Mouse (Mus musculus) liver, embryonic 16.5 days (tissue): ENCODE data around the gene Oprl1. TPM values are rescaled to one million over a fixed set of nuclear protein-coding genes. Genes with fewer than 3 reads are reported as not detected.

Source experiments
- ATAC-seq: fragments of 200-750 bp; cut with Nextera tagmentation; 2 replicates; pipeline ENCODE4 v1.8.0; 2017; ENCODE audit warnings: low read depth, mild to moderate bottlenecking, moderate number of reproducible peaks, moderate library complexity
- H3K27ac ChIP-seq: fragments of 300-500 bp; sonication (generic); 2 replicates; pipeline ENCODE4 v1.5.1; 2014; ENCODE audit warnings: mild to moderate bottlenecking, low read length
- H3K27me3 ChIP-seq: fragments of 300-500 bp; sonication (generic); 2 replicates; pipeline ENCODE4 v1.6.1; 2014; ENCODE audit warnings: low read depth, low read length, mixed read lengths; ENCODE audit not compliant: control insufficient read depth, insufficient read depth
- H3K36me3 ChIP-seq: fragments of 300-500 bp; sonication (generic); 2 replicates; pipeline ENCODE4 v1.6.1; 2014; ENCODE audit warnings: mild to moderate bottlenecking; ENCODE audit not compliant: control insufficient read depth, insufficient read depth
- H3K4me1 ChIP-seq: fragments of 300-500 bp; sonication (generic); 2 replicates; pipeline ENCODE4 v1.6.1; 2014; ENCODE audit warnings: low read depth, low read length, mixed read lengths; ENCODE audit not compliant: control insufficient read depth
- H3K4me2 ChIP-seq: fragments of 300-500 bp; sonication (generic); 2 replicates; pipeline ENCODE4 v1.6.1; 2014; ENCODE audit warnings: low read depth, low read length, mixed read lengths
- H3K4me3 ChIP-seq: fragments of 300-500 bp; sonication (generic); 2 replicates; pipeline ENCODE4 v1.5.1; 2014; ENCODE audit warnings: low read depth, mild to moderate bottlenecking, low read length
- H3K9ac ChIP-seq: fragments of 300-500 bp; sonication (generic); 2 replicates; pipeline ENCODE4 v1.6.1; 2014; ENCODE audit warnings: low read depth, low read length
- H3K9me3 ChIP-seq: fragments of 300-500 bp; sonication (generic); replicated peaks from 2 replicates; pipeline ENCODE4 v1.6.1; 2016; ENCODE audit warnings: low read length; ENCODE audit not compliant: control insufficient read depth
- WGBS: fragments of 180-500 bp; shearing (Covaris S2); extraction: QIAGEN DNeasy Blood & Tissue Kit; methylation state at CpG from one replicate; pipeline ENCODE4 v1.1.7; 2014; ENCODE audit not compliant: insufficient replicate concordance; 5-methylcytosine and 5-hydroxymethylcytosine counted together
- polyA plus RNA-seq: library from polyadenylated mRNA; unstranded; fragments of >200 nt; fragmentation: Nextera tagmentation; extraction: Ambion mirVana; gene quantifications from 2 replicates; pipeline ENCODE4 v1.2.1, GENCODE M21; 2015

Gene Oprl1
- polyA plus RNA-seq, result 0.07 and 0.11 TPM in 2 replicates

DNA sequence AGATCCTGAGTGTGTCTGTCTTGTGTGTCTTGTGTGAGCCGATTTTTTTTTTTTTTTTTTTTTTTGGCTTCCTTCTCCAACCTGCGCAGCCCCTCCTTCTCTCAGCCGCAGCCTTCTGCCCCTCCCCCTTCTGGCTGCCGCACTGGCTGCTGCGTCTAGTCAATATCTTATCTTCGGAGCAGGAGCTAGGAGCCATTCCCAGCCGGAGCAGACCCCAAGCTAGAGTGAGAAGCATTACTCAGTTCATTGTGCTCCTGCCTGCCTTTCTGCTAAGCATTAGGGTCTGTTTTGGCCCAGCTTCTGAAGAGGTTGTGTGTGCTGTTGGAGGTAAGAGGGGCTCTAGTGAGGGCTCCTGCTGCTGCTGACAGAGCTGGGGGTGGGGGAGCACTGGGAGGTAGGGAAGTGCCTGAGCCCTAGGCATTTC, at the start of gene Oprl1:
Gene Oprl1, plus strand, starts transcription at position 114 of the 424 bp plus-strand sequence.
- no peak for ATAC-seq
- Histone ChIP-seq H3K27me3 (no peaks in the 10 kb centered on the region), H3K36me3 (no peaks in the 10 kb centered on the region), H3K4me1 (no peaks in the 10 kb centered on the region), H3K9ac (no peak within 1 kb of the TSS), H3K4me3 (no peak within 1 kb of the TSS), H3K9me3 (no peaks in the 10 kb centered on the region), H3K27ac (no peak within 1 kb of the TSS), H3K4me2 (no peak within 1 kb of the TSS)
- 2% methylated on average over 7 of the region's 7 CpGs for WGBS

DNA sequence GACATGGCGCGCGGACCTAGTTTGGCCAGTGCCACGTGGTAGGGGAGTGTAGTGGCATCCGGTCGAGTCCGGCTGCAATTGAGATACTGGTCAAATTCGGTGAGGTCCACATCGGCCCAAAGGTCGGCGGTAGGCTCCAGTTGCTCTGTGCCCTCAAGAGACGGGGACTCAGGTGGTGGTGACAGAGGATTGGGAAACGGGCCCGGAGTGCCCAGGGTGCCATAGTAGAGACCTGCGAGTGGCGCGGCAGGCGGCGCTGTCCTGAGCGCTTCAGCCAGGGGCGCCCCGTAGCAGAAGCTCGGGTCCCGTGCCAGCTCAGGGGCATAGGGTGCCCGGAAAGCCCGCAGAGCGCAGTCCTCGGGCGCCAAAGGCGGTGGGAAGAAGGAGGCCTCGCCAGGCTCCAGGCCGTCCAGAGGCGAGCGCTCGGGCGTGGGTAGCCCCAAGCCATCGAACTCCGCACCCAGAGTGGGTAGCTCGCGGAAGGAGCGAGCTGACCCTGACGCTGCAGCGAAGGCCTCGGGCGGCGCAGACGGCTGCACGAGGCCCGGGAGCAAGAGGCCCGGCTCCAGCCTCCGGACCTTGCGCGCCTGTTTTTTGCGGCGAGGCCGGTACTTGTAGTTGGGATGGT, 44.4 kb upstream of the Oprl1 start:
- Histone ChIP-seq H3K4me2 (0 out of 2 replicates have a peak overlapping the region, but pooled peaks have one; percentile 10), H3K27me3 (peaks cover 58% of the 10 kb centered on the region), H3K27ac (no peak overlapping the region), H3K4me3 (peak overlapping the region; percentile 45), H3K9ac (no peak overlapping the region), H3K36me3 (no peaks in the 10 kb centered on the region), H3K4me1 (no peaks in the 10 kb centered on the region; the same call in none of the 2 replicates), H3K9me3 (no peaks in the 10 kb centered on the region)
- no peak for ATAC-seq
- 6% methylated on average over 56 of the region's 56 CpGs for WGBS

DNA sequence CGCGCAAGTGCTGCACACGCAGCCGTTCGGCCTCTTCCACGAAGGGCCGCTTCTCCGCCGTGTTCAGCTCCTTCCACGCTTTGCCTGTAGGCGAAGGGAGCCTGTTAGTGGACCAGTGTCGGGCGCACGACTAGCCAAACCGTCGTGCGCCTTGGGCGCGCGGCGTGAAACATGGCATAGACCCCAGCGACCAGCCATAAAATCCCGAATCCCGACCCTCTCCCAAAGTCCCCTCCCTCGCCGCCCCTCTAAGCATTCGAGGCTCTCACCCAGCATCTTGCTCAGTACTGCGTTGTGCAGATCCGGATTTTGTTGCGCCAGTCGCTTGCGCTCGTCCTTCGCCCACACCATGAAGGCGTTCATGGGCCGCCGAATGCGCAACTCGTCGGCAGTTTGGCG, 43.9 kb upstream of the Oprl1 start:
- Histone ChIP-seq H3K36me3 (no peaks in the 10 kb centered on the region), H3K9me3 (no peaks in the 10 kb centered on the region), H3K4me3 (peak overlapping the region; percentile 45), H3K27ac (no peak overlapping the region), H3K27me3 (peaks cover 58% of the 10 kb centered on the region), H3K4me2 (peak overlapping the region; percentile 39), H3K4me1 (peaks cover 3% of the 10 kb centered on the region), H3K9ac (no peak overlapping the region)
- 1% methylated on average over 41 of the region's 41 CpGs for WGBS
- no peak for ATAC-seq

DNA sequence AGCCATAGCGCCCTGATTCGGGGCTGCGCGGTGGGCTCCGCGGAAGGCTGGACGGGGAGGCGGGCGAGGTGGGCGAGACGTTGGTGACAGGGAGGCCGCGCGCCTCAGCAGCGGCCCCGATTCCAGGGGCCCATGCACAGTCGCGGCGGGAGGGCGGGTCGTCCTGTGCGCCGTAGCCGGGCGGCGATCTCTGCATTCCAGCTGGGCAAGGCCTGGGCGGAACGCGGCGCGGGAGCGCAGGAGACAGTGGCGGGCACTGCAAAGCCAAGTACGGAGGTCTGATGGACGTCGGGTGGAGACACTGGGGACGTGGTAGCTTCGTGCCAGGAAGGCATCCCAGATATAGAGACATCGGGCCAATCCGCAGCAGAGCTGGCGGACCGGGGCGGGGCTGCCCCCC, 43.5 kb upstream of the Oprl1 start, which contains the start of gene Sox18:
Gene Sox18, minus strand, starts transcription at position 315 of the 400 bp plus-strand sequence.
- peaks cover 58% of the 10 kb centered on the region for H3K27me3 ChIP-seq
- peaks cover 3% of the 10 kb centered on the region for H3K4me1 ChIP-seq
- H3K36me3 ChIP-seq, result no peaks in the 10 kb centered on the region
- WGBS, result 1% methylated on average over 40 of the region's 43 CpGs
- ATAC-seq, result peak; percentile 30; the same call in 1 of the 2 replicates
- peak within 1 kb of the TSS; percentile 39 for H3K4me2 ChIP-seq
- H3K27ac ChIP-seq, result no peak within 1 kb of the TSS
- H3K4me3 ChIP-seq, result peak within 1 kb of the TSS; percentile 45
- no peak within 1 kb of the TSS for H3K9ac ChIP-seq
- no peaks in the 10 kb centered on the region for H3K9me3 ChIP-seq

DNA sequence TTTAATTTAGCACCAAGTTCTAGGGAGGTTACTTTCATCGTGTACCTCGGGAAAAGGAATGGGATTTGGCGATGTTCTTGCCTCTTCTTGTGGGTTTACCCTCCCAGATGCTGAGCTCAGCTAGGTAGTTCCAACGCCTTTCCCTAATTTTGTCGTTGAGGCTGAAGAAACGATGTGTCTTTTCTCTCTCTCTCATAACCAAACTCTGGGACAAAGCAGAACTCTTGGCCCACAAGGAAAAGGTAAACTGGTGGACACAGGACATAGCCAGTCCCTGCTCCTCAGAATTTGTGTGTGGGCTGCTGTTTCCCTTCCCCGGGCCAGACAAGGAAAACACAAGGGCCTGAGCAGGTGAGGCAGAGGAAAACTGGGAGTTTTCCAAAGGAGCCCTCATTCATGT, 42.8 kb upstream of the Oprl1 start:
- WGBS, result 25% methylated on average over 7 of the region's 7 CpGs
- Histone ChIP-seq H3K9ac (no peak overlapping the region), H3K9me3 (no peaks in the 10 kb centered on the region), H3K4me2 (no peak overlapping the region), H3K27ac (no peak overlapping the region), H3K4me1 (peaks cover 3% of the 10 kb centered on the region), H3K36me3 (no peaks in the 10 kb centered on the region), H3K27me3 (peaks cover 58% of the 10 kb centered on the region), H3K4me3 (no peak overlapping the region)
- ATAC-seq, result no peak

DNA sequence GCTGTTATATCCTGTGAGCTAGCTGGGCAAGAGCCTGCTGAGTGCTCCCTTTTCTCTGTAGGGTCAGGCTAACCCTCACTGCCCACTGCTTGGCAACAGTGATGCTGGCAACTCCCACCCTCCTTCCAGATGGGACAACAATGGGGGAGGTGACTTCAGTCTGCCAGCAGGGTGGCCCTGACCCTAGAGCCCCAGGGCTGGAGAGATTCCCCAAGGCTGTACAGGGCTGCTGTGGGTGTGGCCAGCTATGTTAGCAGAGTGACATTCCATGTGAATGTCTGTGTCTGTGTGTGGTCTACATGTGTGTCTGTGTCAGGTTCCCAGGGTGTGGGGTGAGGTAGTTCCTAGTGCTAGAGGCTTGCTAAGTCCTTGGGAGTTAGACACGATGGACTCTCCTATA, 41.3 kb upstream of the Oprl1 start:
- Histone ChIP-seq H3K4me3 (no peak overlapping the region), H3K4me2 (no peak overlapping the region), H3K4me1 (peaks cover 3% of the 10 kb centered on the region), H3K9me3 (no peaks in the 10 kb centered on the region), H3K36me3 (no peaks in the 10 kb centered on the region), H3K27ac (no peak overlapping the region), H3K9ac (no peak overlapping the region), H3K27me3 (peaks cover 58% of the 10 kb centered on the region)
- ATAC-seq, result no peak
- WGBS, result 48% methylated on average over 1 of the region's 1 CpGs

DNA sequence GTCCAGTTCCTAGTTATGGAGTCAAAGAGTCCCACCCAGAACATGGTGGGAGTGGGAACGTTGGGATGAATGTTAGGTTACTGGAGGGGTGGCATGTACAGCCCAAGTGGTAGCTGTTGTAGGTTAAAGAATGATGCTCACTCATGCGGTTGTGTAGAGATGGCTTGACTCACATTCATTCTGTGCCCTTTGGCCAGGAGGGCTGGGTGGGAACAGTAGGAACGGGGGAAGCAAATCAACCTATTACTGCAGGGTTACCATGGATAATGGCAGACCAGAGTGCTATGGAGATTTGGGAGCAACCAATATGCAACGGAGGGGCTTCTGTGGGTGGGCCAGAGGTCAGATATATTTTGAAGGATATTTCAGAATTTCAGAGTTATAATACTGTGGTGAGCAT, 39.9 kb upstream of the Oprl1 start:
- Histone ChIP-seq H3K9ac (no peak overlapping the region), H3K4me3 (no peak overlapping the region), H3K4me2 (no peak overlapping the region), H3K4me1 (peaks cover 3% of the 10 kb centered on the region), H3K9me3 (no peaks in the 10 kb centered on the region), H3K36me3 (no peaks in the 10 kb centered on the region), H3K27ac (no peak overlapping the region), H3K27me3 (peaks cover 46% of the 10 kb centered on the region)
- WGBS, result 62% methylated on average over 4 of the region's 4 CpGs
- ATAC-seq, result no peak

DNA sequence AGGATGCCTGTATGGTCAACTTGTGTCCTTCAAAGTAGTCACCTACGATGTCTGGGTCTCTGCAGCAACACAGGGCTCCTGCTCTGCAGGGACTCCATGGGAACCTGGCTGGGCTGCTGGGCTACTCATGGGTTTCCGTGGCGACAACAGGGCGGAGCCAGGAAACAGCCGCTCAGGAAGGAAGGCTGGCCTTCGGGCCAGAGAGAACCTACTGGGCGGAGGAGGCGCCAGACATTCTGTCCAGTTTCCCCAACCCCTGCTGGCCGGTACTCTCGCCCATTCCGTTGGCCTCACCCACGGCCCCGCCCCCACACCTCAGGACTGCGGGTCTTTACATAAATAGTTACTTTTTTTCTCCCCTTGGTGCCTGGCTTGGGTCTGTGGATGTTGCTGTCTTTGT, 39.4 kb upstream of the Oprl1 start:
- H3K4me2 ChIP-seq, result peak overlapping the region; percentile 42; the same call in 1 of the 2 replicates
- peaks cover 3% of the 10 kb centered on the region for H3K4me1 ChIP-seq
- ATAC-seq, result peak; percentile 33
- WGBS, result 3% methylated on average over 14 of the region's 14 CpGs
- peaks cover 42% of the 10 kb centered on the region for H3K27me3 ChIP-seq
- H3K4me3 ChIP-seq, result no peak overlapping the region
- H3K9ac ChIP-seq, result no peak overlapping the region
- H3K36me3 ChIP-seq, result no peaks in the 10 kb centered on the region
- H3K9me3 ChIP-seq, result no peaks in the 10 kb centered on the region
- H3K27ac ChIP-seq, result no peak overlapping the region

DNA sequence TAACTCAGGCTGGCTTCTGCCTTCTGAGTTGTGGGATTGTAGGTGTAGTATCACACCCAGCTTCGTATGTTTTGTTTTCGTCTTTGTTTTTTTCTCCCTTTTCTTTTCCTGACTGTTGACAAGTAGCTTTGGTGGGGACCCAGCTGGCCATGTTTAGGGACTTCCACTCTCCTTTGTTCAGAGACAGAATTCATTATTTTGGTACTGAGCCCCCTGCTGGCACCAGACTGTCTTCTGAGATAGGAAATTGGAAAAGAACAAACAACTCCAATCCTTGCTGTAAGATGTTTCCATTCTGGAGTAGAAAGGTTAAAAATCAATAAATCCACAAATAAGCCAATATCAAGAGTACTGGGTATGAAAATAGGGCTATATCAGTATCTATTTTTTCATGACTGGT, 38.4 kb upstream of the Oprl1 start:
- H3K9ac ChIP-seq, result no peak overlapping the region
- peaks cover 41% of the 10 kb centered on the region for H3K27me3 ChIP-seq
- H3K9me3 ChIP-seq, result no peaks in the 10 kb centered on the region
- H3K27ac ChIP-seq, result no peak overlapping the region
- H3K4me2 ChIP-seq, result no peak overlapping the region
- 22% methylated on average over 2 of the region's 2 CpGs for WGBS
- H3K4me1 ChIP-seq, result peaks cover 8% of the 10 kb centered on the region
- H3K36me3 ChIP-seq, result no peaks in the 10 kb centered on the region
- no peak for ATAC-seq
- H3K4me3 ChIP-seq, result no peak overlapping the region
